In the genomic region with DNA sequence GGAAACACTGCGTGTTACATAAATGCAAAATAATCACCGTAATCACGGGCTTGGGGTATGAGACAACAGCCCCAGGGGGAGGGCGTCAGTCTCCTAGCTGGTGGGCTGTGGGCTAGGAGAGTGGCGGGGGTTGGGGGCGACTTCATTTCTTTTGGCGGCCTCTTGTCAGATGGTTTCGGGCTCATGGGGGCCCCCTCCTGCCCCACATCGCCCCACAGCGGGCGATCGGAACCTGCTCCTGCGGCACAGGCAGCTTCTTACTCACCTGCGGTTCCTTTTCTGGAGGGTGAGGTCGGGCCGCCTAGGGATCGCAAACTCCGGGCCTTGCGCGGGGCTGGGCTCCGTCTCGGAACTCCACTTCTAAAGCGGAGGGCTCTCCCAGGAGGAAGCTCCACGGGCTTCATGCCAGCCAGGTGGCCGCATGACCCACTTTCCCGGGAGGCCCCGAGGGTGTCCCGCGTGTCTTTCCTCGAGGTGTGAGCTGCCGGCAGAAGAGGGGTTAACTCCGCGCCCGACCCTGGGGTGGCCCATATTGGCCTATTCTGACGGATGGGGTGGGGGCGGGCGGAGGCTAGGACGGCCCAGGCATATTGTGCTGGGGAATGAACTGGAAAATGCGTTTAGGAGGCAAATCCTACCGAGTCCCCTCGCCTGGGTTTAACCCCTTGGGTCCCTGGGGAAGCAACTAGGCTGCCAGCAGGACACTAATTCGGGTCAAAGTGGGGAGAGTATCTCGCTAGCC, we compare ENCODE assay signal across 8 mouse cellular contexts. TPM values are rescaled to one million over a fixed set of nuclear protein-coding genes. Genes with fewer than 3 reads are reported as not detected.
DNase-seq lines count a peak whose midpoint lies in the region; ATAC-seq lines count a peak whose summit lies in the region.

No protein-coding gene starts in this region.

- peak; percentile 30 for DNase-seq in thymus, postnatal 0 days (ENCODE audit: low spot score)
- no peak for DNase-seq in thymus, adult 18-20 months
- DNase-seq in cerebellum, postnatal 14 days, result peak; percentile 64 to 70
- DNase-seq in limb, embryonic 10.5 days (ENCODE audit: low spot score), result peak; percentile 60
- peak; percentile 67 for DNase-seq in testis, postnatal 10 days (ENCODE audit: low spot score)
- no peak for DNase-seq in c-Kit-positive CD71-positive TER-119-positive erythroid progenitor cells, embryonic 14.5 days (ENCODE audit: low spot score)

- no peak overlapping the region for H3K27ac ChIP-seq in heart, embryonic 16.5 days (ENCODE audit: low read length)
- peak overlapping the region; percentile 97 for H3K27ac ChIP-seq in limb, embryonic 10.5 days
- H3K27ac ChIP-seq in midbrain, embryonic 12.5 days (replicated peaks), result peak overlapping the region; percentile 98

- peak overlapping the region; percentile 92 for H3K9ac ChIP-seq in heart, embryonic 16.5 days (ENCODE audit: low read length)
- H3K9ac ChIP-seq in midbrain, embryonic 12.5 days (replicated peaks), result peak overlapping the region; percentile 99

- 1% methylated on average over 43 of the region's 43 CpGs for WGBS in heart, embryonic 16.5 days
- 0% methylated on average over 43 of the region's 43 CpGs for WGBS in limb, embryonic 10.5 days
- under 1% methylated on average over 43 of the region's 43 CpGs for whole genome bisulfite sequencing in midbrain, embryonic 12.5 days

- peaks cover 16% of the 10 kb centered on the region for H3K27me3 ChIP-seq in heart, embryonic 16.5 days (ENCODE audit: control insufficient read depth, insufficient read depth, low read length)
- peaks cover 56% of the 10 kb centered on the region for H3K27me3 ChIP-seq in limb, embryonic 10.5 days (ENCODE audit: low read depth, poor library complexity, severe bottlenecking)
- H3K27me3 ChIP-seq in midbrain, embryonic 12.5 days, result peaks cover 17% of the 10 kb centered on the region; the same call in 1 of the 2 replicates

- peak overlapping the region; percentile 86 for H3K4me3 ChIP-seq in heart, embryonic 16.5 days (ENCODE audit: low read length)
- peak overlapping the region; percentile 89 for H3K4me3 ChIP-seq in limb, embryonic 10.5 days
- peak overlapping the region; percentile 91 for H3K4me3 ChIP-seq in midbrain, embryonic 12.5 days

- H3K4me2 ChIP-seq in heart, embryonic 16.5 days (ENCODE audit: low read depth, low read length), result peak overlapping the region; percentile 98
- peak overlapping the region; percentile 86 for H3K4me2 ChIP-seq in midbrain, embryonic 12.5 days (replicated peaks)

- peaks cover 25% of the 10 kb centered on the region for H3K4me1 ChIP-seq in heart, embryonic 16.5 days (ENCODE audit: control insufficient read depth, insufficient read depth, low read length)
- H3K4me1 ChIP-seq in limb, embryonic 10.5 days, result peaks cover 65% of the 10 kb centered on the region
- H3K4me1 ChIP-seq in midbrain, embryonic 12.5 days, result peaks cover 59% of the 10 kb centered on the region

- no peak for ATAC-seq in heart, embryonic 16.5 days (replicated peaks; ENCODE audit: extremely low read depth, insufficient read depth, low FRiP score)
- ATAC-seq in midbrain, embryonic 12.5 days (ENCODE audit: low FRiP score, low read depth), result peak; percentile 45

- no peaks in the 10 kb centered on the region for H3K36me3 ChIP-seq in heart, embryonic 16.5 days (ENCODE audit: control insufficient read depth, insufficient read depth)
- no peaks in the 10 kb centered on the region for H3K36me3 ChIP-seq in limb, embryonic 10.5 days
- H3K36me3 ChIP-seq in midbrain, embryonic 12.5 days, result no peaks in the 10 kb centered on the region

- H3K9me3 ChIP-seq in heart, embryonic 16.5 days (replicated peaks; ENCODE audit: control insufficient read depth, low read length), result no peaks in the 10 kb centered on the region
- no peaks in the 10 kb centered on the region for H3K9me3 ChIP-seq in limb, embryonic 10.5 days (replicated peaks)
- H3K9me3 ChIP-seq in midbrain, embryonic 12.5 days, result no peaks in the 10 kb centered on the region

RNA-seq across cellular contexts. Expression of a gene that starts 1.4 kb away (rescaled TPM):
- 7.7 and 9.9 TPM in 2 replicates for polyA plus RNA-seq in thymus, postnatal 0 days (2015; fragmentation: Nextera tagmentation; extraction: Ambion mirVana)
- 1.7 and 2.0 TPM in 2 replicates for polyA plus RNA-seq in heart, embryonic 16.5 days (2015; fragmentation: Nextera tagmentation; extraction: Ambion mirVana)
- polyA plus RNA-seq in limb, embryonic 10.5 days (2016; fragmentation: Nextera tagmentation; extraction: Ambion mirVana), result 3.8 and 4.2 TPM in 2 replicates
- polyA plus RNA-seq in midbrain, embryonic 12.5 days (2016; fragmentation: Nextera tagmentation; extraction: Ambion mirVana), result 9.7 and 12.5 TPM in 2 replicates

Comparison
In these comparisons a context has a peak if more than half of its experiments do, and no peak if none do; other contexts are left out.
1. DNase-seq: peak in thymus, postnatal 0 days (single experiment), cerebellum, postnatal 14 days (2 of 2), limb, embryonic 10.5 days (single experiment) and testis, postnatal 10 days (single experiment); none in thymus, adult 18-20 months (0 of 2) and c-Kit-positive CD71-positive TER-119-positive erythroid progenitor cells, embryonic 14.5 days (single experiment).
2. Peak in every context shown above with its lines, with median percentiles within 50 percentile points of each other: H3K4me3 ChIP-seq.